Mouse (Mus musculus): ENCODE measurements at regions not wholly inside any gene's neighbourhood (a gene's known extent, or its start where the extent isn't known, plus 50 kb on each side); places are given as distances from the start of the nearest gene placed in this dataset.

DNA sequence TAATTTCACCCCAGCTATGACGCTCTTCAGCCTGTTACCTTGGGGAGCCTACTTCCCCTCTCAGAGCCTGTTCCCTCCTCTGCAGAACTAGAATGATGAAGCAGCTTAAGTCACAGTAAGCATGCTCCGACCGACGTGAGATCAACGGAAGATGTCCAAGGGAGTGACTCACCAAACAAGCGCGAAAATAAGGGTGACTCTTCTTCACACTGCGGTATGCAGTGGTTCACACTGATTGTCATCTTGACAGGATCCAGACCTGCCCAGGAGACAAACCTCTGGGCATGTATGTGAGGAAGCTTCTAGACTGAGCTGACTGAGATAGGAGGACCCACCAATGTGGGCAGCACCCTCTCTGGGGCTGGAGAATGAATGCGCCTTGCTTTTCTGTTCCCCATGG, 116.3 kb upstream of the Tpm1 start:
- DNase-seq: no peak

DNA sequence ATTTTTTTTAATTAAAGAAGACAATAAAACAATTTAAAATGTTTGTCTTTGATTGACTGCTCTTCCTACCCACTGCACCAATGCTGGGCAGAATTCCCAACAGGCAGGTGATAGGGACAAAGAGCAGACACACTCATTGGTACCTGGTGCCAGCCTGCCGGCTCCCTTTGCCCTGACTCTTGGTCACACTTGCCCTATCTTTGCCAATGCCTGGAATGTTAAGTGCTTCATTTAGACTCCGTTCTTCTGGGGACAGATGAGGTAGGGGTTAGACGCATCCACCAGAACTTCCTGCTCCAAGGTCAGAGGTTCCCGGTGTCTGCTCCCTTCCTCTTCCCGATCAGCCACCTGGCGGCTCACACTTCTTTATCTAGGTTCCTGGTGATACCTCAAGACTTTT, 114.5 kb upstream of the Tpm1 start:
- no peak for DNase-seq

DNA sequence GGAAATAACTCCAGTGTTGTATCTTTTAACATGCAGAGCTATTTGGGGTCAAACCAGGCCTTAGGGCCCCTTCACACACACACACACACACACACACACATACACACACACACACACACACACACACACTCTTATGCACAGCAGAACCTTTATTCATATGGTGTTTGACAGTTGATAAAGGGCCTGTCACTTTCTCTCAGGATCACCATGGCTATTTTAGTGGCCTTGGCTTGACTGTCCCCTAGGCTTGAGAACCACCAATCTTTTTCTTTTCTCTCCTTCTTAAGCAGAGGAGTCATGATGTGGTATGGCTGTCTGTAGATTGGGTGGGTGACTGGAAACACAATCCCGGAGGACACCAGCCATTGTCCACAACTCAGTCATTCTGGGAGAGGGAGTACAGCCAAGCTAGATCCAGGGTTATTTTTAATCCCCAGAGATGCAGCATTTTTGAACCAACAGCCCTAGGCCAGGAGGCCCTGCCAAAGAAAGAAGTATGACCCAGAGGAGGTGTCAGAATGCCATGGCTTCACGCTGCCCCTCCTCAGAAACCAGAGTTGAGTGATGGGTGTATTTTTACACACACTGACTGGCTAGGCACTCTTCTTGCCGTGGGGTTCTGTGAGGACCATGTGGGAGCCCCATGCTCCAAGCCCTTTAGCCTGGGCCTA, 111.7 kb upstream of the Tpm1 start:
- DNase-seq: no peak

DNA sequence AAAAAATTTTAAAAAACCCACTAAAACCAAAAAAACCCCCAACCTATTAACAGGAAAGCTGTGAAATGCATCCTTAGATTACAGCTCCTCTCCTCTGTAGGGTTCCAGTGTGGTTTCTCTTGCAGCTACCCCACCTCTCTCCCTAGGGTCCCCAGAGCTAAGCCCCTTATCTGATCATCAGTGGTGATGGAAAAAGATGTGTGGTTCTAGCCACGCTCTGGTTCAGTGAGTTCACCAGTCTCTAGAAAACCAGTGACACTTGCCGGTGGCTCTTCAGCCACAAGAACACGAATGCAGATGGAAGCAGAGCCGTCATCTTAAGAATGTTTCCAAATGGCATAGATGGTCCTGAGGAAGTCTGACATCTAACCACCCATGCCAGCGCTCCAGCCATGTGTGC, 111.1 kb upstream of the Tpm1 start:
- DNase-seq: no peak

DNA sequence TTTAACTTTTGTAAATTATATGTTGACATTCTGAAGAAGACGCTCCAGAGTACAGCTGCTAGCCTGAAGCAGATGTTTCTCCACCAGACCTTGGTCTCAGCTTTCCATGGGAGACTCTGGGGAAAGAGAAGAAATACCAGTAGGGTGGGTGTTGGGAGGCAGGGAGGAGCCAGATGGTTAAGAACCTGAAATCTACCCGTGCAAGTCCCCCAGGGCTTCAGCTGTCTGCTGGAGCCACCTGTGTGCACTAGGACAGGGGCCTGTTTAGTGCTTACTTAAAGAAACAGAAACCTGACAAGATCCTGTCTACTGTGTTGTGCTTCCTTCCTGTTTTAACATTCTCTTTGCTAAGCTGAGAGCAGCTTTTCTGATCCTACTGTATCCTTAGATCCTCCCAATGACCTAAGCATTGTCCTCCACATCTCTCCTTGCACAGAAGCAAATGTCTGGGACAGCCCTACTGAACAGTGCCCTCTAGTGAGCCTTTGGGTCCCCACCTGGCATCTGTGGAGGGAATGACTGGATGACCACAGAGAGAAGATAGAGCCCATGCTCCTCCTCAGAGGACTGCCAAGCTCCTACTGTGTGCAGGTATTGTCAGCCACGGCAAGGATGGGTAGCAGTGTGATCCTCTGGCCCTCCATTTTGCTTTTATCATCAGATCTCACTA, 107.5 kb upstream of the Tpm1 start:
- peak; percentile 20 for DNase-seq

DNA sequence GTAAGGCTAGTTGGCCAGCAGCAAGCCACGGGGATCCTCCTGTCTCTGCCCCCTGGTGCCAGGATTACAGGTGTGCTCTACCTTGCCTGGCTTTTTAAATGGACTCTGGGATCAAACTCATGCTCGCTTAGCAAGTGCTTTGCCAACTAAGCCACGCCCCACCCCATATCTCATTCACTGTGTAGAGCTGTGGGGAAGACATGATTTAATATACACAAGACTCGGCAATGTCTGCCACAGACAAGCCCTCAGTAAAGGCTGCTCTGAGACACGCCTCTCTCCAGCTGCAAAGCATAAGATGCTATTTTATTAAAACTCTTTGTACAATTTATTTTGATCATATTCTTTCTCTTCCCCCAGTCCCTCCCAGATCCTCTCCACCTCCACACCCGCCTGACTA, 104.9 kb upstream of the Tpm1 start:
- DNase-seq: no peak

DNA sequence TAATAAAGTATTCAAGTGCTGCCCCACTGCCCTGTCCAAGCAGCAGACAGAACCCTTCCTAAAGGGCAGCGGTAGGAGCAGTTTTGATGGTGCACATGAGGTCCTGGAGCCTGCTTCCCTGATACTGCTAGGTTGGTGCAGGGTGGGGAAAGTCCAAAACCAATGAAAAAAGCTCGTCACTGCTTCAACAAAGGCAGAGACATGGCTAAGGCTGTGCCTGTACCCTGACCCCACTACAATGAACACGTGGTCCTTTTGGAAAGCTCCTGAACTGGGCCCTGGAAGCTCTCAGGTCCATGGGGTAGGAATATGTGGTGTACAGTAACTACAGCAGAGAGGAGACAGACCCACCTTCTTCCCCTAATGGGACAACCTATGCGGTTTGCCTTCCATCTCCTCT, 104.1 kb upstream of the Tpm1 start:
- no peak for DNase-seq

DNA sequence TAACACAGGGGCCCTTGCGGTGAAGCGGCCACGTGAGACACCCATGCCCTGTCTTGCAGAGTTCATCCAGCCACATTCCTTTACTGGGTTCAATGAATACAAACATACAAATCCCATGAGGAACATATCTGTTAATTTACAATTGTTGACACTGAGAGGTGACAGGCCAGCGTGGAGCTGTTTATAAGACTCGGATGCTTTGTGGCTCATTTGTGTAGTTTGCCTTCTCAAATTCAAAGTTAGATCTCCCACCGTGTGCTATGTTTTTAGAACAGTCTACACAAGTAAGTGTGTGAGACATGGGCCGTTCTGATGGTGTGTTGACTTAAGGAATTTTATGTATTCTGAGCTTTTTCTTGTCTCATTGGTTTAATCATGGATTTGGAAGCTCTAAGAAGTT, 98.5 kb upstream of the Tpm1 start:
- DNase-seq: no peak

DNA sequence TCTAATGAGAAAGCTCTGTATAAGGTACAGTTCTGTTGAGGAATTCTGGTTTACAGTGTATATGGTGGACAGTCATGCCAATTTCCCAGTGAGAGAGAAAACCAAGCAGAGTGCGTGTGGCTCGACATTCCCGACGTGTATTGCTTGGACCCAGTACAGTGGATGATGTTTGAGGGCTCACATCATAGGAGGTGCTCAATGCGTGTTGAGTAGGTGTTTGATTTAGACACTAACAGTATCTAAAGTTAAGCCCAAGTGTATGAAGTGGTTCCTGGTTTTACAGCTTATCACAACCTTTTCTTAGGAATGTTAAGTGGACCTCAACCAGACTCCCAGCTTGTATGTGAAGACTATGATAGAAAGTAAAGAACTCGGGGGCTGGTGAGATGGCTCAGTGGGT, 96.2 kb upstream of the Tpm1 start:
- no peak for DNase-seq

DNA sequence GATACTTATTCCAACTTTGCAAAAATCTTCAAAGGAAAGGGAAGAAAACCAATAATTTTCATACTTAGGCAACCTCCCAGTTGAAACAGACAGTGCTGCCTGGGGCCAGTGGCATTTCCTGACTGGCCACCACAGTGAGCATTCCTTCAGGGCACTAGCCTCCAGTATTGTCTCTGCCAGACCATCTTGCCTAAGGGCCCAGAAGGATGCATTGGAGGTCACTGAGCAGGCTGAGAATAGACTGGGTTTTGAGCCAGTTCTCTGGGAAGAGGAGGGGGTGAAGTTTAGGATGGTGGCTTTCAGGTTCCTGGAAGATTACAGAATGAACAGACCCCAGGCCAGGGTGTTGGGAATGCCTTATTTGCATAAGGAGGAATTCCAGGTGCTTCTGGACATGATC, 95.3 kb upstream of the Tpm1 start:
- no peak for DNase-seq

DNA sequence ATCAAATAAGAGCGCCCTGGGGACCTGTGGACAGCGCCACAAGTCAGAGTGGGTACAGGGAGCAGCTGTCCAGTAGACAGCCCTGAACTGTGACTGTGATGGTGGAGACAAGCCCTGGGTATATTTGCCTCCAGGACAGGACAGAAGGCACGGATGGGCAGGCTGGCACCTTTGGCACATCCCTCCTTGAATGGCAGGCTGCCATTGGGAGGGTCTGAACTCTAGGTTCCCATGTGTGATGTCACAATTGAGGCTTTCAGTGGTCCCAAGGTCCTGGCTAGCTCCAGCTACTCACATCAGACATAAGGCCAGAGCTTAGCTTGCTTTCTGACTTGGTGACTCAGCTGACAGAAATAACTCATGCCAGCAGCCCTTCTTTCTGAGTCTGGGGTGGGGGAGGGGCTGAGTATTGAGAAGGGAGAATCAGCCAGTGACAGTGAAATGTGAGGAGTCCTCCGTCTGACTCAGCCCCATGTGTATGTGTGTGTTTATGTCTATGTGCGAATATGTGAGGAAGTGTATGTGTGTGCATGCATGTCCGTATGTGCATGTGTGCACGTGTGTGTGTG, 91.2 kb upstream of the Tpm1 start:
- DNase-seq: no peak

DNA sequence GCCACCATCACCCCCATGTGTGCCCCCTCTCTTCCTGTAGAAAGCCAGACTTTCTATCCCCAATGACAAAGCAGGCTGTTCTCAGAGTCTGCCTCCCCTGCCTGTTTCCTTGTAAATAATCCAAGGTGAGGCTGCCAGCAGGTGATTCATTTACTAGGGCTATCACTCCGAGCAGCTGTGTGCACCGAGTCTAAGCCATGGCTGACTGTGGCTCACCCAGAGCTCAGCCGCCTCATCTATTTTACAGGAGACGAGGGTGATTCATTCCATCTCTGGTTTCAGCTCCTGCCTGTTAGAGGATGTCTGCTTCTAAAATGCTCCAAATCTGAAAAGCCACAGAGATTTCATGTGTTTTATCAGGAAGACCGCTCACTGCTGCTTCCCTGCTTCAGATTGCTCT, 88.5 kb upstream of the Tpm1 start:
- DNase-seq: no peak

DNA sequence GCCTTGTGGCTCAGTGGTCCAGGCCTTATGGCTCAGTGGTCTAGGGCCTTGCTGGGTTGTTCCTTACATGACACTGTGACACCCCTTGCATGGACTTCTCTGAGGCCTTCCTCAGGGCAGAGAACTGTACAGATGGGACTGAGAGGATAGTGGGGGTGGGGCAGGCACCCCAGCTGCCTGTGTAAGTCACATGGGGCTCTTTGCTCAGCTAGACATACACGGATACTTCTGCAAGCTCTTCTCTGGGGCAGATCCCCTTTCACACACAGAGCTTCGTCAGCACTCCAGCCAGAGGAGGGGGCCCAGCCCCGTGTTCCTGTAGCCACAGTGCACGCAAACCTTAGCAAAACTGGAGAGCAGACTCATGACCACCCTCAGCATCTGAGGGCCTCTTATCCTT, 87.9 kb upstream of the Tpm1 start:
- DNase-seq: no peak

DNA sequence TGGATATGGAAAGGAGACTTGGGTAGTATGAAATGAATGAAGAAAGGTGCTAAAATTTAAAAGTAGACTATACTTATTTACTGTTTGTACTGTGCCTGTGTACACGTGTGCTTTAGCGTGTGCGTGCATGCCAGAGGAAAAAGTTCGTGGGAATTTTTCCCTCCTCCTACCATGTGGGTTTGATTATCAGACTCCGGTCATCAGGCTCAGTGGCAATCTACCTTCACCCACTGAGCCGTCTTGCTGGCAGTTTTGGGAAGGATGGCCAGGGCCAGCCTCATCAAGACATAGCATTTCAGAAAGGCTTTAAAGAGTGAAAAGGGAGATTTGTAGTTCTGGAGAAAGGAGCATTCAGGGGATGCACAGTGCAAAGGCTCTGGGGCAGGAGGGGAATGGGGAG, 87.0 kb upstream of the Tpm1 start:
- DNase-seq: no peak

DNA sequence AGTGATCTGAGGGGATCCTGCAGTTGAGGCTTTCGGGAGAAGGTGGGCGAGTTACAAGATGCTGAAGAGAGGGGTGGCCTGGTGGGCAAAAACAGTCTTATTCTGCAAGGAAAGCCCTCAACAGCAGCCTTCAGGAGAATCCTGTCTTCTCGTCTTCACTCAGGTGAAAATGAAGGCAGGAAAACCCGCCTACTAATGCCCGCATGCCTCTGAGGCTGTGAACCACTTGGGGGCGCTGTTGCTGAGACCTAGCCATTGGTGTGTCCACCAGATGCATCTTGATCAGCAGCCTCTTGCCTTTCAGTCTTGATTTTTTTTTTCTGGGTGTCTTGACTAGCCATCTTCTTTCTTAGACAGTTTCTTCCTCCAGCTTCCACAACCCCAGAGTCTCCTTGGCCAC, 85.2 kb upstream of the Tpm1 start:
- no peak for DNase-seq

DNA sequence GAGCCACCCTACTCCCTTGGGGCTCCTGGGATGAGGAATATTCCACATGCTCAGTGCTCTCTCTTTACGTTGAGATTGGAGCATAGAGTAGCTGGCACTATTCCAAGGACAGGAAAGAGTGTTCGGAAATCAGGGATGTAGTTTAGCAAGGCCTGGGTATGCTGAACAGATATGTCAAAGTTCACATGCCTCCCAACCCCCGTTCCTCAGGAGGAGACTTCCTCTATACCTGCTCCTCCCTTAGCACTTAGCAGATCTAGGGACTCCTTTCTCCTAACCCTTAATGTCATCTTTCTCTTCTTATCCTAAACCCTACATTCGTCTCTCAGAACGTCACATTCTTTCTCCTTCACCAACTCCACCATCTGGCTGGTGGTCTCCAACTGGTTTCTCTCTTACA, 83.2 kb upstream of the Tpm1 start:
- no peak for DNase-seq

DNA sequence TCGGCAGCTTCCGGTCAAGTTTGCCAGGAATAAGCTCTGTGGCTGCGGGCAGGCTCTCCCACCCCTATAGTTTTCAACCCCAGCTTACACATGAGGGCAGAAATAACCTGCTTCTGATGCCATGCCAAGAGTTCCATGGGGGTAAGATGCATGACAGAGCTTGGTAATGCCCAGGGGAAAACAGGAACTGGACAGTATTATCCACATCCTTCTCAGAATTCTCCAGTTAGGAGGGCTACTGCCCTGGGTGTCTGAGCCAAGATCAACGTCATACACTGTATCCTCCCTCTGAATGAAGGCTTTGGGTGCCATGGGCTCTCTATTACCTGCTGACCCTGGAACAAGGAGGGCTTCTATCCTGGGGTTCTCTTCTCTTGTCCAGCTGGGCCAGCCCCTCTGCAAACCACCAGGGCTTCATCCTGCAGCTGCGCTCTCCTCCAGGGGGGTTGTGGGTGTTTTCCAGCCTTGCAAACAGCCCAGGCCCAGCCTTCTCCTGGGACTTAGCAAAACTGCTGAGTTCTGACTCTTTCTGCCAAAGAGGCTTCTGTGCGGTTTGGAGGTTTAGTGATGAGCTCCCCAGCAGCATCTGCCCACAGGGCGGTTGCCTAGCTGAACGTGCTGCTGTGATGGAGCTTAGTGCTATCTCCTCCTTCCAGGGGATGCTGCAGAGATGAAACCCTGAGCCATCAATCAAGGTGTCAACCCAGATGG, 81.7 kb upstream of the Tpm1 start:
- no peak for DNase-seq

DNA sequence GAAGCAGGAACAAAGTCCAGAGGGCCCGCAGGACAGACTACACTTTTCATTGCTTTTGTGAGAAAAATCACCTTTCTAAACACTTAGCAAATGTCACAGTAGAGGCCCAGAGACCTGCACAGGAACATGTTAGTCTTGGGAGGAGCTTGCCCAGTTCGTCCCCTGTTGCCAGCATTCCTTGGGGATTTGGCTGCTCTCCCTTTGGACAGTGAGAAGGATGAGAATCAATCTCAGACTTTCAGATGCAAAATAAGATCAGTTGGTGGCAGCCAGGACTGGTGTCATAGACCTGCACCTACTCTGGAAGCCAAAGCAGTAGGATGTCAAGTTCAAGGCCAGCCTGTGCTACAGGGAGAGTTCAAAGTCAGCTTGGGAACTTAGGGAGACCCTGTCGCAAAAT, 80.7 kb upstream of the Tpm1 start:
- DNase-seq: no peak

DNA sequence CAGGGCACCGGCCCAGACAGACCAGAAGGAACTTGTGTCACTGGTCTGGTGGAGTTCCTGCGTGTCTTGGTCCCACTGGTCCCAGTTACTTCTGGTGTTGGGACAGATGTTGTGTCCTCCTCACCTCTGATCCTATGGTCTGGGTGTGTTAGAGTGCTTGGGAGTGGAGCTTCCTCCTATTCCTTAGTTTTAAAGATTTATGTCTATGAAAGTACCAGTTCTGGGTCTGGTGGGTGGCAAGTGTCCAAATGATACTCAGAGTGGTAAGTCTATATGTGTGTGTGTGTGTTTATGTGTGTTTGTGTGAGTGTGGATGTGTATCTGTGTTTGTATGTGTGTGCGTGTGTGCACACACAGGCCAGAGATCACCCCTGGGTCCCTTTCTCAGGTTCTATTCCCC, 79.9 kb upstream of the Tpm1 start:
- DNase-seq: no peak

DNA sequence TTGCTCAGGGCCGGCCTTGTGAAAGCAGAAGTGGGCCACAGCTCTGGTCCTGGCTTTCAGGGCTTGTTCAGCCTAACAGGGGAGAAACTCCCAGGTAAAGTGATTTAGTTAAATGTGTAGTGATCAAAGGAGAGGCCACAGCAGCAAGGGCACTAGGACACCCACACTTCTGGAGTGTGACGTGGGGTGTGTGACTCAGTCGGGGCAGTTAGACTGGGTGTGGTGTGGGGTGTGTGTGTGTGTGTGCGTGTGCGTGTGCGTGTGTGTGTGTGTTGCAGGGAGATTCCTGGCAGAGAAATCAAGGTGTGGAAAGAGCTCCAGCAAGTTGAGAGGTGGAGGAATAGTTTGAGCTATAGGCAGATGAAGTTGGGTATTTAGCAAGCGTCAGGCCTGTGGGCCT, 72.5 kb upstream of the Tpm1 start:
- no peak for DNase-seq

DNA sequence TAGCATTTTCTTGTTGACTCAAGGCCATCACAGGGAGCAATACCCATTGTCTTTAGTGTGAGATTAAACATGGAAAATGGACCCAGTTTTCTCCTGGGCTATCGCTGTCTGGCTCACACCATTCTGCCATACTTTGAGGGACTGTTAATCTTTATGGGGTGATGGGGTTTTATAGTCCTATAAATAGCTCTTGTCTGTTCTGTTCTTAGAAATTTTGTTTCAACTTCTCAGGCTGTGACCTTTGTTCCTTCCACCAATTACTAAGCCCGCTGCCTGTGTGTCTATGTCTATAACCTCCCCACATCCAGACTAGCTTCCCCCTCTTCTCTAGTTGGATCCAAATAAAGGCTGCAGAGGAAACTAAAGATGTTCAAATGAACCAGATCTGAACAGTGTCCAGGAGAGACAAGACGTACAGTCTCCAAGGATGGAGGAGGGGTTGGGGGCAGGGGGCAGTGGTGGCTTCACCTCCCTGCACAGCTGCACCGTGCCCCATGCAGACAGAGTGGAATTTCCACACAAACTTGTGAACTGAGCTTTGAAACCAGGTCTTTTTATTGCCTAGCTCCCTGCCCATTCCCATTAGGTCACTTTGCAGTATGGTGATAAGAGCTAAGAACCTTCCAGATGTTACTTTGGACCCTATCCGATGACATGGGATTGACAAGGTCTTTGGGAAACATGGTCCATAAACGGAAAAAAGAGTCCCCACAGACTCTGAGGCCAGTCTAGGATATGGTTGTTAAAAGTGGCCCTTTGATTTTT, 69.9 kb upstream of the Tpm1 start:
- no peak for DNase-seq

DNA sequence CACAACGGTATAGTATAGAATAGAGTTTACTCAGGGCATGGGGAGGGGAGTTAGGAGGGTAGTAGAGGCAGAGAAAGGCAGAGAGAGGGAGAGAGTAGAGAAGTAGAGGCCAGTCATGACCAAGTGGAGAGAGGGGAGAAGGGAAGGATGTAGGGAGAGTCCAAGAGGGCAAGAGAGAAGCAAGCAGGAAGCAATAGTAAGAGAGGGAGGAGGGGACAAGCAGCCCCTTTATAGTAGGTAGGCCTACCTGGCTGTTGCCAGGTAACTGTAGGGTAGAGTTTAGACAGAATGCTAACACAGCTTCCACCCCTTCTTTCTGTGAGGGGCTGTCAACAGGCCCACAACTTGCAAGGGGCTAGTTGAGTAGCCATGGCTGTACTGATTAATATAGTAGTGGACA, 69.2 kb upstream of the Tpm1 start:
- no peak for DNase-seq

DNA sequence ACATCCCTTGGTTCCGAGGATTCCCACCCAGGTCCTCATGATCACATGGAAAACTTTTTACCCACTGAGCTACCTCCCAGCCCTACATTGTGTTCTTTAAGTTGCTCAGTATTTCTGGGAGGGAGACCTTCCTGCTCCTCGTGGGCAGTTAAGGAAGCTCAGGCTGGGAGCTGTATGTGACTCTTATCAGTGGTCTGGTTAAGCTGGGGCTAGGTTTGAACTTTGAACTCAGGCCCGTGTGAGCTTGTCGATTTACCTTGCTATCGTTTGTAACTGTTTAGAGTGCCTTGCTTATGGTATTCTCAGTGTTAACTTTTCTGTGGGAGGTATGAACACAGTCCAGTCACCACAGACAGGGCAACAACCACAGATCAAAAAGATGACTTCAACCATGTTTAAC, 68.4 kb upstream of the Tpm1 start:
- DNase-seq: no peak

DNA sequence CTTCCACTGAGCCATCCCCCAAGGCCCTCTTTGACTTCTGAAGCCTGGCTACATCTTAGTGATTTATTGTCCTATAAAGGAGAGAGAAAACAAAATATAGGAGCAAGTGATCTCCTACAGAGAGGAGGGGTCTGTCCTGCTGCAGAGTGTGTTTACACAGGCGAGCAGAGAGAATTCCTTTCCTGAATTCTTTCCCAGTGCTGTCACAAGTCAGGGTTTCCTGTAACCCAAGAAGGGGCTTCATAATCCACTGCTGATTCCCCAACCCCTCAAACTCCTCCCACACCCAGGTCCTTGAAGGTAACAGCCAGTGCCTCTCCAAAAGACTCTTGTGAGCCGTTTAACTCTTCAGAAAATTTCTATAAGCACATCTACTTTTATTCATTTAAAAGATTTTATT, 66.8 kb upstream of the Tpm1 start:
- no peak for DNase-seq

Data from cerebellum, adult 9-11 months (tissue).